Mouse (Mus musculus): ENCODE results near the gene Mxra8.
A peak's percentile ranks its signal among the peaks of the same experiment; 100 is the strongest.

Gene Mxra8

GRCm38 (mm10) chr4:155863001-155863400 lies 23.5 kb downstream of the Mxra8 start, which contains the start of gene Tas1r3:
TSS of gene Tas1r3 (minus strand) at chr4:155863362.
- peak in 1 of 2 experiments; percentile 9 for DNase-seq (ENCODE audit: low spot score in 2 of 2)

GRCm38 (mm10) chr4:155868614-155869298 lies 29.3 kb downstream of the Mxra8 start:
- DNase-seq (ENCODE audit: low spot score in 2 of 2) = peak in 1 of 2 experiments; percentile 51

GRCm38 (mm10) chr4:155869317-155870033 lies 30.0 kb downstream of the Mxra8 start, which contains the start of the genes Cptp and Ints11:
TSS of gene Cptp (minus strand) at chr4:155869440.
TSS of gene Ints11 (plus strand) at chr4:155869546.
- DNase-seq (ENCODE audit: low spot score in 2 of 2) = peak; percentile 92 to 97

- DNase-seq (ENCODE audit: low spot score in 2 of 2) = peak in 1 of 2 experiments; percentile 10
Observed at GRCm38 (mm10) chr4:155871404-155871803, 31.9 kb downstream of the Mxra8 start.

- no peak for DNase-seq (ENCODE audit: low spot score in 2 of 2)
Observed at GRCm38 (mm10) chr4:155883587-155883986, 44.1 kb downstream of the Mxra8 start.

GRCm38 (mm10) chr4:155886330-155886729 lies 46.9 kb downstream of the Mxra8 start:
- DNase-seq (ENCODE audit: low spot score in 2 of 2) = peak in 1 of 2 experiments; percentile 10

GRCm38 (mm10) chr4:155887674-155888073 lies 48.2 kb downstream of the Mxra8 start:
- peak in 1 of 2 experiments; percentile 10 for DNase-seq (ENCODE audit: low spot score in 2 of 2)

- DNase-seq (ENCODE audit: low spot score in 2 of 2) = peak in 1 of 2 experiments; percentile 12
Observed at GRCm38 (mm10) chr4:155888181-155888580, 48.7 kb downstream of the Mxra8 start.

- peak in 1 of 2 experiments; percentile 11 for DNase-seq (ENCODE audit: low spot score in 2 of 2)
Observed at GRCm38 (mm10) chr4:155889316-155889715, 49.8 kb downstream of the Mxra8 start.

- peak in 1 of 2 experiments; percentile 48 for DNase-seq (ENCODE audit: low spot score in 2 of 2)
Observed at GRCm38 (mm10) chr4:155891011-155891471, 51.6 kb downstream of the Mxra8 start.

- peak; percentile 97 to 99 for DNase-seq (ENCODE audit: low spot score in 2 of 2)
Observed at GRCm38 (mm10) chr4:155891551-155892001, 52.1 kb downstream of the Mxra8 start, which contains the start of the genes Pusl1 and Acap3. TSS of gene Pusl1 (minus strand) at chr4:155891781. TSS of gene Acap3 (plus strand) at chr4:155891822.

GRCm38 (mm10) chr4:155892017-155892416 lies 52.5 kb downstream of the Mxra8 start:
- DNase-seq (ENCODE audit: low spot score in 2 of 2) = peak in 1 of 2 experiments; percentile 91

- peak in 1 of 2 experiments; percentile 71 for DNase-seq (ENCODE audit: low spot score in 2 of 2)
Observed at GRCm38 (mm10) chr4:155892438-155893211, 53.1 kb downstream of the Mxra8 start.

- DNase-seq (ENCODE audit: low spot score in 2 of 2) = peak; percentile 15 to 24
Observed at GRCm38 (mm10) chr4:155893212-155893690, 53.8 kb downstream of the Mxra8 start.

Data from spleen, postnatal 10 days (tissue).